Mouse (Mus musculus) lung, postnatal 0 days (tissue): ENCODE results near the gene H6pd.

Experiments used
- CTCF ChIP-seq: IDR thresholded peaks from 2 replicates; pipeline ENCODE4 v1.5.1; 2016; ENCODE audit warnings: antibody characterized with exemption, mild to moderate bottlenecking
- EP300 ChIP-seq: IDR thresholded peaks from 2 replicates; pipeline ENCODE4 v1.6.1; 2016; ENCODE audit warnings: antibody characterized with exemption, mild to moderate bottlenecking, control low read depth

DNA sequence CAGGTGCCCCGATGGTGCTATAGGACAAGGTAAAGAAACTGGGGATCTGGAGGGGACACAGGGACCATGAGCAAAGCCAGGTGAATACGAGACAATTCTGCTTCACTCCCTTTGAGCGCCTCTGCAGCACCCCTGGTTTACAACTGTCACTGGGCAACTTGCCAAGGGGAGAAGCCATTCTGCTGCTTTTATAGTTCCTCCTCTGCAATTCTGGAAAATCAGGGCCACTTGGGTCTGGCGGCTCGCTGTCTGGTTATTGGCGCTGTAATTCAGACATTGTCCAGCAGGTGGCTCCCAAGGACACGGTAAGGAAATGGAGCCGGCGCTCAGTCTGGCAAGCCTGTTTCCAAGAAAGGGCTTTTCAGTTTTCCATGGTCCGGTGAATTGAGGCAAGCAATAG, 26.5 kb upstream of the H6pd start:
- peak; percentile 96 for TF ChIP-seq CTCF
- TF ChIP-seq EP300 = no peak
